Mouse (Mus musculus) embryonic fibroblast, embryonic 13.5 days (primary cell): ENCODE results near the gene Cpne5.

Experiments used
- CTCF ChIP-seq: IDR thresholded peaks from 2 replicates; pipeline ENCODE4 v1.5.1; 2011; ENCODE audit warnings: mild to moderate bottlenecking, control low read depth, low read length, moderate library complexity, borderline replicate concordance; ENCODE audit not compliant: insufficient read depth
- POLR2A ChIP-seq: IDR thresholded peaks from 2 replicates; pipeline ENCODE4 v1.6.1; 2011; ENCODE audit warnings: low read depth, mild to moderate bottlenecking, control low read depth, low read length, moderate library complexity

GRCm38 (mm10) chr17:29159743-29160455 lies 78.1 kb downstream of the Cpne5 start:
- TF ChIP-seq CTCF, result no peak
- TF ChIP-seq POLR2A, result no peak
